Mouse (Mus musculus): ENCODE results near the gene Gm2696. TPM values are rescaled to one million over a fixed set of nuclear protein-coding genes. Genes with fewer than 3 reads are reported as not detected.
"Not testable (repeated sequence)": the region's sequence is repeated elsewhere in the genome, so short reads cannot be mapped to it uniquely, and the experiment has no call there.

Gene Gm2696
- not detected for polyA plus RNA-seq (2017; shearing (Covaris generic))

DNA sequence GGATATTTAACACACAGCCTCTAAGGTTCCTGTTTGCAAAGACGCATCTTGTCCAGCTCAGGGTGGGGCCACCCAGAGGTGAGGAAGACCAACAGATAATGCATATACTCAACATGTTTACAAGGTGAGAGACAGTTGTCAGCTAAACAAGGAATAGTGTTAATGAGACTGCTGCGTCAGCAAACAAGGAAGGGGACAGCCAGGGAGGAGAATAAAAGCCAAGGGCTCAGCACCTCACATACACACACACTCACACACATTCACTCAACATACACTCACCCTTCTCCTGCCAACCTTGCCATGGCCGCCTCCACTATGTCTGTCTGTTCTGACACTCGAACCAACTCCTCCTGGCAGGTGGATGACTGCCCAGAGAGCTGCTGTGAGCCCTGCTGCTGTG lies at the start of gene Gm2696:
Gm2696 (plus strand) TSS at position 301 of the 400 bp plus-strand sequence.
- no peak for ATAC-seq

DNA sequence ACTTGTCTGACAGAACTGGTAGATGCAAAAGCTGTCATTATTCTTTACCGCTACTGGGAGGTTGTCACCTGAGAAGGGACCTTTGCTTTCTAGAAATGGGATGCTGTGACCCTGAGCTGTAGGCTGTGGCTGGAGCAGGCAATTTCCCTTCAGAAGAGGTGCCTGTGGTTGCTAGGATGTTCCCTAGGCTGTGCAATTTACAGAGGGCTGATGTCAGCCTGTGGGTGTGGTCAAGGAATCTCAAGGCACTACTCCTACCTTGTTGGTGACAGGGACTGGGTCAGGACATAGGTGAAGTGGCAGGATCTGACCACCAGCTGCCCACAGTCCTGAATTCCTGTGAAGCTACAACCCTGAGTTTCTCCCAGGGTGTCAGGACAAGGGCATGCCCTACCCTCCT lies 44.8 kb upstream of the Gm2696 start:
- no peak for ATAC-seq

DNA sequence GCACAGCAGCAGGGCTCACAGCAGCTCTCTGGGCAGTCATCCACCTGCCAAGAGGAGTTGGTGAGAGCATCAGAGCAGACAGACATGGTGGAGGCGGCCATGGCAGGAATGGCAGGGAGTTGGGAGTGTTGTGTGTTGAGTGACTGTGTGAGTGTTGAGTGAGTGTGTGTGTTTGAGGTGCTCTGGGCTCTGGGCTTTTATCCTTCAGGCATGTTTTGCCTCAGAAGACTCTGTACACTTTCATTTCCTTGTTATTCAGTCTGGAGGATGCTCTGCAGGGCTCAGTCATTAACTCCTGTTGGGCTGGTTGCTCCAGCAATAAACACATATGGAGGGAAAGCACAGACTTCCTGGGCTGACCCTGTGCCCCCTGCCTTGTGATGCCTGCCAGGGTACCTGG lies 43.3 kb upstream of the Gm2696 start, which contains the start of gene Gm3238:
Gm3238 (minus strand) TSS at position 101 of the 400 bp plus-strand sequence.
- ATAC-seq = not testable (repeated sequence)

DNA sequence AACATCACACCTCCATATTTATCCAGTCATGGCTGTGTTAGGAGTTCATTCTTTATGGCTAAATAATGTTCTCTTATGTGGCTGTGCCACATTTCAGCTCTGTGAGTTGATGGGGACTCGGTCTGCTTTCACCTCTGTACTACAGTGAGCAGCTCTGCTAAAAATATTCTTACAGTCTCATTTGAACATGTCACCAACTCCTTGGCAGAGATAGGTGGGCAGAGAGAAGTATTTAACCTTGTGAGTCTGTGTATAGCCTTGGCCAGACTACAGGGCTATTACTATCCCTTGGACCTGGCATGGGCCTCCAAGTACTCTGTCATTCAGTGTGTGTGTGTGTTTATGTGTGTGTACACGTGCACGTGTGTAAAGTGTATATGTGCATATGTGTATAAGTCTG lies 42.3 kb upstream of the Gm2696 start:
- not testable (repeated sequence) for ATAC-seq

DNA sequence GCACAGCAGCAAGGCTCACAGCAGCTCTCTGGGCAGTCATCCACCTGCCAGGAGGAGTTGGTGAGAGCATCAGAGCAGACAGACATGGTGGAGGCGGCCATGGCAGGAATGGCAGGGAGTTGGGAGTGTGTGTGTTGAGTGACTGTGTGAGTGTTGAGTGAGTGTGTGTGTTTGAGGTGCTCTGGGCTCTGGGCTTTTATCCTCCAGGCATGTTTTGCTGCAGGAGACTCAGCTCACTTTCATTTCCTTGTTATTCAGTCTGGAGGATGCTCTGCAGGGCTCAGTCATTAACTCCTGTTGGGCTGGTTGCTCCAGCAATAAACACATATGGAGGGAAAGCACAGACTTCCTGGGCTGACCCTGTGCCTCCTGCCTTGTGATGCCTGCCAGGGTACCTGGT lies 37.6 kb upstream of the Gm2696 start, which contains the start of gene Gm7138:
Gm7138 (minus strand) TSS at position 101 of the 400 bp plus-strand sequence.
- not testable (repeated sequence) for ATAC-seq

DNA sequence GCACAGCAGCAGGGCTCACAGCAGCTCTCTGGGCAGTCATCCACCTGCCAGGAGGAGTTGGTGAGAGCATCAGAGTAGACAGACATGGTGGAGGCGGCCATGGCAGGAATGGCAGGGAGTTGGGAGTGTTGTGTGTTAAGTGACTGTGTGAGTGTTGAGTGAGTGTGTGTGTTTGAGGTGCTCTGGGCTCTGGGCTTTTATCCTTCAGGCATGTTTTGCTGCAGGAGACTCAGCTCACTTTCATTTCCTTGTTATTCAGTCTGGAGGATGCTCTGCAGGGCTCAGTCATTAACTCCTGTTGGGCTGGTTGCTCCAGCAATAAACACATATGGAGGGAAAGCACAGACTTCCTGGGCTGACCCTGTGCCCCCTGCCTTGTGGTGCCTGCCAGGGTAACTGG lies 32.0 kb upstream of the Gm2696 start, which contains the start of gene Gm3250:
Gm3250 (minus strand) TSS at position 101 of the 400 bp plus-strand sequence.
- not testable (repeated sequence) for ATAC-seq

DNA sequence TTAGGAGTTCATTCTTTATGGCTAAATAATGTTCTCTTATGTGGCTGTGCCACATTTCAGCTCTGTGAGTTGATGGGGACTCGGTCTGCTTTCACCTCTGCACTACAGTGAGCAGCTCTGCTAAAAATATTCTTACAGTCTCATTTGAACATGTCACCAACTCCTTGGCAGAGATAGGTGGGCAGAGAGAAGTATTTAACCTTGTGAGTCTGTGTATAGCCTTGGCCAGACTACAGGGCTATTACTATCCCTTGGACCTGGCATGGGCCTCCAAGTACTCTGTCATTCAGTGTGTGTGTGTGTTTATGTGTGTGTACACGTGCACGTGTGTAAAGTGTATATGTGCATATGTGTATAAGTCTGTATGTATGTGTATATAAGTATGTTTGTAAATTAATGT lies 31.1 kb upstream of the Gm2696 start:
- not testable (repeated sequence) for ATAC-seq

DNA sequence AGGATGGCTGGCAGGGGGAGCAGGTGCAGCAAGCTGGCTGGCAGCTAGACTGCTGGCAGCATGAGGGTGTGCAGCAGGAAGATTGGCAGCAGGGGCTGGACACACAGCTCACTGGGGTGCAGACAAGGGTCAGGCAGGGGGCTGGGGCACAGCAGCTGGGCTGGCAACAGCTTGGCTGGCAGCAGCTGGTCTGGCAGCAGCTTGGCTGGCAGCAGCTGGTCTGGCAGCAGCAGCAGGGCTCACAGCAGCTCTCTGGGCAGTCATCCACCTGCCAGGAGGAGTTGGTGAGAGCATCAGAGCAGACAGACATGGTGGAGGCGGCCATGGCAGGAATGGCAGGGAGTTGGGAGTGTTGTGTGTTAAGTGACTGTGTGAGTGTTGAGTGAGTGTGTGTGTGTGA lies 26.6 kb upstream of the Gm2696 start, which contains the start of gene Gm7137:
Gm7137 (minus strand) TSS at position 325 of the 400 bp plus-strand sequence.
- ATAC-seq = not testable (repeated sequence)

DNA sequence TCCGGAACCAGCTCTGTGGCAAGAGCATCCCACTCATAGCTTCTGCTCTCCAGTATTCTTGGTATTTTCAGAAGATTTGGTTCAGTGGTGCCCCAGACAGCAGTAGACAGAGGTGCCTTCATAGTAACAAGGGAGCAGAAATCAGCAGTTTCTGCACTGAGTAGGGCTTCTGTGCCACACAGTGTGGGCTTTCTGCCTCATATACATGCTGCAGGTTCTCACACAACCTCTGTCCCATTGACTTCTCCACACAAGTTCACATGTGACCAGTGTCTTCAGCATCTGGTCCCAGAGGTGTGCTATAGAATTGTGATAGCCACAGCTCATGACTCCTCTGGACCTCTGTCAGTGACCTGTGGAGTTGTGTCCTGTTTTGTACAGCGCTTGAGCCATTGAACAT lies 25.9 kb upstream of the Gm2696 start:
- no peak for ATAC-seq

DNA sequence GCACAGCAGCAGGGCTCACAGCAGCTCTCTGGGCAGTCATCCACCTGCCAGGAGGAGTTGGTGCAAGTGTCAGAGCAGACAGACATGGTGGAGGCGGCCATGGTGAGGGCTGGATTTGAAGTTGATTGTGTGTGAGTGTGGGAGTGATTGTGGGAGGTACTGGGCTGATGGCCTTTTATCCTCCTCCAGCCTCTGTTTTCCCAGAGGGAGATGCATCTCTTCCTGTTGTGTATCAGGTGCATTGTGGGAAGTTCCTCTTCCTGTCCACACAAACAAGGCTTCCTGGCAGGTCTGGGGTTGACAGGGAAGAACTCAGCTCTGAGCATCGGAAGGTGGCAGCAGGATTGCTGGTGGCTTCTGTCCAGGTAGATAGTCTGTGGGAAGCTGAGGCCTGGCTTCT lies 19.5 kb upstream of the Gm2696 start, which contains the start of gene Gm9639:
Gm9639 (minus strand) TSS at position 101 of the 400 bp plus-strand sequence.
- no peak for ATAC-seq

DNA sequence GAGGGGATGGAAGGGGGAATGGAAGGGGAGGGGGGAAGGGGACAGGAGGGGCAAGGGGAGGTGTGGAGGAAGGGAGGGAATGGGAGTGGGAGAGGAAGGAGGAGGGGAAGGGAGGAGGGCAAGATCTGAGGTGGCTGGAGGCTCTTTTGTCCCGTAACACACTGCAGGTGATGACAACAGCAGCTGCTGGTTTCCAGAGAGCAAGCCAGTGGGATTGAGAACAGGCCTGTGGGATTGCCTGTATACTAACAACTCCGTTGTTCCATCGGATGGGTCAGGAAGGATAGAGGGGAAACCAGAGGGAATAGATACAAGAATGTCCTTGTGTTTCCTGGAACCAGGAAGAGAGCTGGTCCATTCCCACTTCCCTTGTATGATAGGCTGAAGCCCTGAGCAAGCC lies 16.8 kb upstream of the Gm2696 start:
- no peak for ATAC-seq

DNA sequence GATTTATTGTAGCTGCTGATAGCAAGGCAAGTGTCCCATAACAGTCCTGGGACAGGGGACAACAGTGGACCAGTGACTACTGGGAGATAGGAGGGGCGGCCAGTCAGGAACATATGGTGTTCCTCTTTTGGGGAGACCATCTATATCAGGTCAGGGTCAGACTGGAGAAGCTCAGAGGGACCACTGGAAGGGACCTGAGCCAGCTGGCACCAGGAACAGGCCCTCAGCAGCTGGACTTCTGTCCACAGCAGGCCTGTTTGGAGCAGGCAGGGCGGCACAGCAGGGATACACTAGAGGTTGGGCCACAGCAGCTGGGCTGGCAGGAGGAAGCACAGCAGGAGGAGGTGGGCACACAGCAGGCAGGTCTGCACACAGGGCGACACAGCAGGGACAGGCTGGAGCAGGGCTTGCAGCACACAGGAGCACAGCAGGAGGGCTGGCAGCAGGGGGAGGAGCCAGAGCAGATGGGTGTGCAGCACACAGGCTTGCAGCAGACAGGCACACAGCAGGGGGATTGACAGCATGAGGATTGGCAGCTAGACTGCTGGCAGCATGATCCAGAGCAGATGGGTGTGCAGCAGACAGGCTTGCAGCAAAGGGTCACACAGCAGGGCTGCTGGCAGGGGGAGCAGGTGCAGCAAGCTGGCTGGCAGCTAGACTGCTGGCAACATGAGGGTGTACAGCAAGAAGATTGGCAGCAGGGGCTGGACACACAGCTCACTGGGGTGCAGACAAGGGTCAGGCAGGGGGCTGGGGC lies 16.1 kb upstream of the Gm2696 start:
- not testable (repeated sequence) for ATAC-seq

DNA sequence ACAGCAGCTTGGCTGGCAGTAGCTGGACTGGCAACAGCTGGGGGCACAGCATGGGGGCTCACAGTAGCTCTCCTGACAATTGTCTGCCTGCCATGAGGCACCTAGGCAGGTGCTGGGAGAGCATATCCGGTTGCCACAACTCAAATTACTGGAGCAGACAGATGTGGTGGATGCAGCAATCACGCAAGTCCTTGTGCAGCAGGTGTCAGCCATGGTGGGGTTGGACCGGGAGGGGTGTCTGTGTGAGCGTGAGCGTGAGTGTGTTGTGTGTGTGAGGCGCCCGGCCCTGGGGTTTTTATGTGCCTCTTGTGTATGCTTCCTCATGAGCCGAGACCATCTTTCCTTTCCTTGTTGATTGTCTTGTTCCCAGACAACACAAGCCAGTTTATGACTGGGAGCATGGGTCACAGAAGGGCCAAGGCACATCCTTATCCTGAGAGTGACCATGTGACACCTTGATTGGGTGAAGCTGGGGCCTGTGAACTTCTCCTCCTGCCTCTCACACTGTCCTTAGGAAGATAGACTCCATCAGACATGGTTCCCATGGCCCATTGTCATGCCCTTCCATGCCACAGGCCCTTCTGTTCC lies 15.5 kb upstream of the Gm2696 start, which contains the start of gene Gm19668:
Gm19668 (minus strand) TSS at position 213 of the 588 bp plus-strand sequence.
- ATAC-seq = no peak

DNA sequence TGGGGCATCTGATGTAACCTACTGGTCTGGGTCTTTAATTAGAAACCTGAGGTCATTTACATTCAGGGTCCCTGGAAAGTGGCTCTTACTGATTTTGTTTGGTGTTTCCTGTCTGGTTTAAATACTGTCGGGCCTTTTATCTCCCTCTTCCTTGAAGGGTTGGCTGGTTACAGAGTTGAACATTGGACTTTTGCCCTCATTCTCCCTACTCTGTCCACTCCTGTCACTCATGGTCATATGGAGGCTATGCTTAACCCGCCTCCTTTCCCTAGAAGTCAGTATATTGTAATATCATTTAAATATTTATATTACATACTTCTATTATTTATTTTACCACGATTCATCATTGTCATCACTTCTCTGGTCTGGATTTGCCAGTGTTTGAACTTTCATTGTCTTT lies 10.4 kb upstream of the Gm2696 start:
- ATAC-seq = no peak

DNA sequence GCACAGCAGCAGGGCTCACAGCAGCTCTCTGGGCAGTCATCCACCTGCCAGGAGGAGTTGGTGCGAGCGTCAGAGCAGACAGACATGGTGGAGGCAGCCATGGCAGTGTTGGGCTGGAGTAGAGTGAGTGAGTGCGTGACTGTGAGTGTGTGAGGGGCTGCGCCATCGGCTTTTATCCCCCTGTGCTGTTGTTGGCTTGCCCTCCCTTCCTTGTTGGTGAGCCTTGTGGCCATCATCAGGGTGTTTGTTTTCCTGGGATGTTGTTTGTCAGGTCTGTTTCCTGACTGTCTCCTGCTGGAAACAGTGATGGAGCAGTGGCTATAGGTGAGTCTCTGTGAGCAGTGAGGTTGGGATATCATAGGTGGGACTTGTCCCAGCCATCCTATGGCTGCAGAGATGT lies 2.7 kb upstream of the Gm2696 start, which contains the start of gene Gm9507:
Gm9507 (minus strand) TSS at position 101 of the 400 bp plus-strand sequence.
- no peak for ATAC-seq

DNA sequence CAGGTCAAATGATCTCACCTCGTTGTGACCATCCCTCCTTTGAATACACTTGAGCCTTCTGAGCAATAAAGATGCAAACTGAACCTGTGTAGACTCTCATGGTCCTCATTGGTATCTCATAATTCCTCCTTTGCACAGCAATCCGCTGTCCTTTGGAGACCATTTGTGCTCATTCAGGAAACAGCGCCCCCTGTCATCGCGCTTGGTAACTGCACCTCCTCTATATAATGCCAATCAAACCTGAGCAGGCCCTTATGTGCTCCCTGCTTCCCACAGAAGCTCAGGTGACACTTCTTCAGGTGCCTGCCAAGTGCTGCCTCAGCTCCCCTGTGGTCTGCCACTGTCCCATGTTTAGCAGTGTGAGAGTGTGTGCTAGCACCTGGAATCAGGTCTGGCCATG lies 1.0 kb downstream of the Gm2696 start:
- no peak for ATAC-seq

DNA sequence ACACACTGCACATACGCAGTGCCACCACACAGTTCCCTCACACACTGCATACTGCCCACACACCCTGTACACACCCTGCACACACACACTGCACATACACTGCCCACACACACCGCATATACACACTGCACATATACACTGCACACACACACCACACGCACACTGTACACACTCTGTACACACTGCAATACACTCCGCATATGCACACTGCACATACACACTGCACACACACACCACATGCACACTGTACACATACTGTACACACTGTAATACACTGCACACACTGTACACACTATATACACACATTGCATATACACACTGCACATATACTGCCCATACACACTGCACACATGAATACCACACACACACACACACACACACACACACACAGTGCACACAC lies 4.0 kb downstream of the Gm2696 start:
- no peak for ATAC-seq

DNA sequence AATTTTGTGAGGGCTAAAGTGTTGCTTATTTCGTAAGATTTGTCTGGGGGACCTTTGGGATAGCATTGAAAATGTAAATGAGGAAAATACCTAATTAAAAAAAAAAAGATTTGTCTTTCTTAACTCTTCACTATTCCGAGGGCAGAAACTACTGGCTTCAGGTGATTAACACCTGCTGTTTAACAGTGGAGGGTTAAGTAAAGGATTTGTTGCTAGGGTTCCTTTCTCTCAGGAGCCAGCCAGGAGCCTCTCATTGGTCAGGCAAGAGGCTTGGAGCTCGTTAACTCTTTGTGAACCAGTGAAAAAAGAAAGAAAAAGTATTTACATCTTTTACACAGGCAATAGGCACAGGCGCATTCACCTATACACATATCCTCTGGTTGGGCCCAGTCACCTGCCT lies 4.7 kb downstream of the Gm2696 start:
- ATAC-seq = no peak

DNA sequence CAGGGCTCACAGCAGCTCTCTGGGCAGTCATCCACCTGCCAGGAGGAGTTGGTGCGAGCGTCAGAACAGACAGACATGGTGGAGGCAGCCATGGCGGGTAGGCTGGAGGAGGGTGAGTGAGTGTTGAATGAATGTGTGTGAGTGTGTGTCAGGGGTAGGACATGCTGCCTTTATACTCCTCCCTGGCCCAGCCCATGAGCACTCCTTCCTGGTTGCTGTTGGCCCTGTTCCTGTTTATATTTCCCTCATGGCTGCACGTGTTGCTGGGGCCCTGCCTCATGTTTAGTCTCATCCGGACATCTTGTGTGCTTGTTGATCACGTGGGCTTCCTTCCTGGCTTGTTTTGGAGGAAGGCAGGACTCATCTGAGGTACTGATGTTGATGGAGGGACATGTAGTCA lies 12.5 kb downstream of the Gm2696 start, which contains the start of gene Krtap10-4:
Krtap10-4 (minus strand) TSS at position 145 of the 400 bp plus-strand sequence.
- ATAC-seq = no peak

DNA sequence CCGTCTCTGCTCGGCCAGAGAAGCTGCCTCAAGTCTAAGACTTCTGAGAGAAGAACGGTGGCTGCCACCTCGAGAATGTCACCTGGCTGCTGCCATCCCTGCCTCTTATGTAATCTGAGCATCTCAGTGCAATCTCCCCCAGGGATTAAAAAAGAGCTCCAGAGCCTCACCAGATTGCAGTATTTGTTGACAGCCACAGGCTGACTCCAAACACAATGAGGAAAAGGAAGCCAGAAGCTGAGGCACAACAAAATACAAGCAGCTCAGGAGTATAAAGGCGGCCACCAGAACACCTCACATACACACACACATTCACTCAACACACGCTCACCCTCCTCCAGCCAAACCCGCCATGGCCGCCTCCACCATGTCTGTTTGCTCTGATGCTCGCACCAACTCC lies 21.2 kb downstream of the Gm2696 start, which contains the start of gene Krtap10-10:
Krtap10-10 (plus strand) TSS at position 301 of the 400 bp plus-strand sequence.
- ATAC-seq = no peak

DNA sequence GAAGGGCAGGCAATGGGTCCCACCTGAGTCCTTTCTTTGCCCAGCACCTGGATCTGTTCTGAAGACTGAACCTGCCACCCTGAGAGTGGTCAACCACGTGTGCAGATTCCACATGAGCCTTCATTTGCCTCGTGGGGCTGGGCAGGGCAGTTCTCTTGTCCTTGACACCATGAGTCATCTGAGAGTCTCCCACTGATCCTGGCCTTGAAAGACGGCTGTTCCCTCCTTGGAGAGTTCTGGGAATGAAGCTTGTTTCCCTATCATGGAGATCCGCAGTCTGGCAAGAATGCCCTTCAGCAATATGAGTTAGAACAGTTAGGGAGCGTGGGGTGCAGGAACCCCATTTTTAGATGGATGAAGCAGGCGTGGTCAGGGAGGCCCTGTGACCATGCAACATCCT lies 24.5 kb downstream of the Gm2696 start:
- no peak for ATAC-seq

DNA sequence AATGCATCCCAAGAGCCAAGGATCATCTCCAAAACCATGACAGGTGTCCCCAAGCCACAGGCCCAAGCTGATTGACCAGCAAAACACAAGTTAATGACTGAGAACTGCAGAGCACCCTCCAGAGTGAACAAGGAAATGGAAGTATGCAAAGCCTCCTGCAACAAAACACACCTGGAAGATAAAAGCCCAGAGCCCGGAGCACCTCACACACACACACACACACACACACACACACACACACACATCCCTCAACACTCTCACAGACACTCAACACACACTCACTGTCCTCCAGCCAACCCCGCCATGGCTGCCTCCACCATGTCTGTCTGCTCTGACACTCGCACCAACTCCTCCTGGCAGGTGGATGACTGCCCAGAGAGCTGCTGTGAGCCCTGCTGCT lies 32.0 kb downstream of the Gm2696 start, which contains the start of gene Gm36176:
Gm36176 (plus strand) TSS at position 301 of the 400 bp plus-strand sequence.
- no peak for ATAC-seq

DNA sequence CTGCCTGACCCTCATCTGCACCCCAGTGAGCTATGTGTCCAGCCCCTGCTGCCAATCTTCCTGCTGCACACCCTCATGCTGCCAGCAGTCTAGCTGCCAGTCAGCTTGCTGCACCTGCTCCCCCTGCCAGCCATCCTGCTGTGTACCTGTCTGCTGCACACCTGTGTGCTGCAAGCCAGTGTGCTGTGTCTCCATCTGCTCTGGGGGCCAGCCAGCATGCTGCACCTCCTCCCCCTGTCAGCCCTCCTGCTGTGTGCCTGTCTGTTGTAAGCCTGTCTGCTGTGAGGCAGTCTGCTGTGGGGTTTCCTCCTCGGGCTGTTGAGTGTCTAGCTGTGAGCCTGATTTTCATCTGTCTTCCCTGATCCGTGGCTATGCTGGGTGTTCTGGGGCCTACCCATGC lies 32.5 kb downstream of the Gm2696 start:
- ATAC-seq = no peak

All from activated CD4-positive, CD25-positive, alpha-beta regulatory T cell, adult 4 months (primary cell).